Mouse (Mus musculus): ENCODE data around the gene Zbed4. TPM values are rescaled to one million over a fixed set of nuclear protein-coding genes. Genes with fewer than 3 reads are reported as not detected.
"Not testable (repeated sequence)": the region's sequence is repeated elsewhere in the genome, so short reads cannot be mapped to it uniquely, and the experiment has no call there.

The Zbed4 gene
- polyA plus RNA-seq, 1 experiment from 2014 or later = 25.0 TPM

DNA sequence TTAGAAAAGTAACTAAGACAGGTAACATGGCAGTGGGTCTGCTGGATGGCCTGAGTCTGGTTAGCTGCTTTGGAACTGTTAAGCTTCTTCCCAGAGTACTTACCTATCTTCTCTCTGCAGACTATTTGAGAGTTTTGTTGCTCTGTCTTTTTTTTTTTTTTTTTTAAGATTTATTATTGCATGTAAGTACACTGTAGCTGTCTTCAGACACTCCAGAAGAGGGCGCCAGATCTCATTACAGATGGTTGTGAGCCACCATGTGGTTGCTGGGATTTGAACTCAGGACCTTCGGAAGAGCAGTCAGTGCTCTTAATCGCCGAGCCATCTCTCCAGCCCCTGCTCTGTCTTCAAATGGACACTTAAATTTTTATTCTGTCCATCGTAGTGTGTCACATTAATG lies 23.2 kb downstream of the Zbed4 start:
- not testable (repeated sequence) for H3K4me3 ChIP-seq (ENCODE audit: low read depth, low read length); H3K9ac ChIP-seq (ENCODE audit: low read length); H3K27ac ChIP-seq (ENCODE audit: low read depth, low read length); H3K27me3 ChIP-seq (replicated peaks; ENCODE audit: control insufficient read depth, insufficient read depth, low read length); H3K4me1 ChIP-seq (ENCODE audit: control insufficient read depth, insufficient read depth, low read length); DNase-seq (ENCODE audit: low spot score); ATAC-seq; H3K9me3 ChIP-seq (replicated peaks; ENCODE audit: control insufficient read depth, low read length); H3K4me2 ChIP-seq (ENCODE audit: low read length)
- H3K36me3 ChIP-seq (ENCODE audit: control insufficient read depth, insufficient read depth, low read length) = peaks cover 51% of the 10 kb centered on the region
- 85% methylated on average over 5 of the region's 5 CpGs for WGBS

DNA sequence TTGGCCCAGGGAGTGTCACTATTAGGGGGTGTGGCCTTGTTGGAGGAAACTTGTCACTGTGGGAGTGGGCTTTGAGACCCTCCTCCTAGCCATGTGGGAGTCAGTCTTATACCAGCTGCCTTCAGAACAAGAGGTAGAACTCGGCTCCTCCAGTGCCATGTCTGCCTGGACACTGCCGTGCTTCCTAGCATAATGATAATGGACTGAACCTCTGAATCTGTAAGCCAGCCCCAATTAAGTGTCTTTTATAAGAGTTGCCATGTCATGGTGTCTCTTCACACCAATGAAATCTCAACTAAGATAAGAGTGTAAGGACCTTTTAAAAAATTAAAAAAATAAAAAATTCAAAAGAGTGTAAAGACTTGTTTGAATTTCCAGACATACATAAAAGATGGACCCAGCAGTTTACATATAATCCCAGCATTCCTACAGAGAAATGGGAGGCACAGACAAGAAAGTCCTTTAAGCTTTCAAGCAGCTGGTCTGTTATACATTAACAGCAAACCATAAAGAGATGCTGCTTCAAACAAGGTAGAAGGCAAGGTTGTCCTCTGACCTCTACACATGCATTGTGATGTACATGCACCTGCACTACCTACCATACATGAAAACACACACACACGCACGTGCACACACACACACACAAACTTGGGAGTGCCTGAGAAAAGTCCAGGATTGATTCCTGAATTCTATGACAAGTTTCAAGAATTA lies 40.8 kb downstream of the Zbed4 start:
- DNase-seq (ENCODE audit: low spot score) (no peak), ATAC-seq (no peak)
- 81% methylated on average over 4 of the region's 4 CpGs for WGBS
- Histone ChIP-seq H3K27me3 (replicated peaks; ENCODE audit: control insufficient read depth, insufficient read depth, low read length) (no peaks in the 10 kb centered on the region), H3K9me3 (replicated peaks; ENCODE audit: control insufficient read depth, low read length) (no peaks in the 10 kb centered on the region), H3K4me2 (ENCODE audit: low read length) (no peak overlapping the region), H3K9ac (ENCODE audit: low read length) (no peak overlapping the region), H3K36me3 (ENCODE audit: control insufficient read depth, insufficient read depth, low read length) (0 out of 2 replicates have a peak, but pooled peaks cover 3% of the 10 kb centered on the region), H3K4me1 (ENCODE audit: control insufficient read depth, insufficient read depth, low read length) (no peaks in the 10 kb centered on the region), H3K27ac (ENCODE audit: low read depth, low read length) (no peak overlapping the region), H3K4me3 (ENCODE audit: low read depth, low read length) (no peak overlapping the region)

DNA sequence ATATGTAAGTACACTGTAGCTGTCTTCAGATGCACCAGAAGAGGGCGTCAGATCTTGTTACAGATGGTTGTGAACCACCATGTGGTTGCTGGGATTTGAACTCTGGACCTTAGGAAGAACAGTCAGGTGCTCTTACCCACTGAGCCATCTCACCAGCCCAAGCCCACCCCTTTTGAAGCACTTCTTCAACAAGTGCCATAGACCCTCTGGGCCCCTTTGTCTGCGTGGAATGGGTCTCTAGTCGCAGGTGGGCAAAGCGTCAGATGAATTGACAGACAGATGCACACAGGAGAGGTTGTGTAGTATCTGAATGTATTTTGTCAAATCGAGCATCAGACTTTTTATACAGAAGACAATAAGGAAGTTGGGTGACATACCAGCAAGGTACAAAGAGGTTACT lies 43.3 kb downstream of the Zbed4 start:
- H3K9me3 ChIP-seq (replicated peaks; ENCODE audit: control insufficient read depth, low read length); ATAC-seq; H3K4me3 ChIP-seq (ENCODE audit: low read depth, low read length); H3K4me2 ChIP-seq (ENCODE audit: low read length); H3K36me3 ChIP-seq (ENCODE audit: control insufficient read depth, insufficient read depth, low read length); DNase-seq (ENCODE audit: low spot score); H3K27ac ChIP-seq (ENCODE audit: low read depth, low read length); H3K4me1 ChIP-seq (ENCODE audit: control insufficient read depth, insufficient read depth, low read length); H3K27me3 ChIP-seq (replicated peaks; ENCODE audit: control insufficient read depth, insufficient read depth, low read length); H3K9ac ChIP-seq (ENCODE audit: low read length): not testable (repeated sequence)
- 90% methylated on average over 4 of the region's 5 CpGs for WGBS

DNA sequence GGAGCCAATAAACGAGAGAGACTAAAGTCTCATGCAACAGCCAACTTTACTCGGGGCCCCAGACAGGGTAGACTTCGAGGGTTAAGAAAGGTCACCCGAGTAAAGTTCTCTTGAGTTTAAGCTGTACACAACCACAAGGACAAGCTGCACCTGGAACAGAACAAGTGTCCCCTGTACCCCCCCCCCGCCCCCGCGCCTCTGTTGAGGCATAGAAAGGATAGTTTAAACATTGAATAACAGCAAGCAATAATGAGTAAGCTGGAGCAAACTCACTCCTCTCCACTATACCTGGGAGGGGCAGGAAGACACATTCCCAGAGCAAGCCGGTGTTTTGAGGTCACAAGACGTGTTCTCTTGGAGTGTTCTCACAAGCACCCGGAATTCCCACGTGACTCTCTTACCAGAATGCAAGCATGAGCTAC lies 48.5 kb downstream of the Zbed4 start:
- H3K27me3 ChIP-seq (replicated peaks; ENCODE audit: control insufficient read depth, insufficient read depth, low read length) = no peaks in the 10 kb centered on the region
- no peak overlapping the region for H3K4me2 ChIP-seq (ENCODE audit: low read length)
- no peak for ATAC-seq
- no peak overlapping the region for H3K27ac ChIP-seq (ENCODE audit: low read depth, low read length)
- no peak for DNase-seq (ENCODE audit: low spot score)
- H3K9ac ChIP-seq (ENCODE audit: low read length) = no peak overlapping the region
- 85% methylated on average over 11 of the region's 11 CpGs for WGBS
- peaks cover 10% of the 10 kb centered on the region for H3K36me3 ChIP-seq (ENCODE audit: control insufficient read depth, insufficient read depth, low read length)
- H3K4me3 ChIP-seq (ENCODE audit: low read depth, low read length) = no peak overlapping the region
- no peaks in the 10 kb centered on the region for H3K4me1 ChIP-seq (ENCODE audit: control insufficient read depth, insufficient read depth, low read length)
- H3K9me3 ChIP-seq (replicated peaks; ENCODE audit: control insufficient read depth, low read length) = no peaks in the 10 kb centered on the region

DNA sequence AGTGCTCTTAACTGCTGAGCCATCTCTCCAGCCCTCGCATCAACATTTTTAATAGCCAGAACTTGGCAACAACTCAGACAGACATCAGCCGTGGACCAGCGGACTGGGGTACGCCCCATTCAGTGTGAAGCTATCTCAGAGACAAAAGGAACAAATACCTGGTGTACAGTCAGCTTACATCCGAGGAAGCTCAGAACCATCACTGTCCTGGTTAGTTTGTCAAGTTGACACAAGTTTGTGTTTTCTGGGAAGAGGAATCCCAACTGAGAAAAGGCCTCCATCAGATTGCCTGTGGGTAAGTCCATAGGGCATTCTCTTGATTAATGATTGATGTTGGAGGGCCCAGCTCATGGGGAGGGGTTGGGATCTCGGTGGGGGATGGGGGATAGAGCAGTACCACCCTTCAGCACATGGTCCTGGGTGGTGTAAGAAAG lies 49.5 kb downstream of the Zbed4 start:
- no peak for ATAC-seq
- DNase-seq (ENCODE audit: low spot score) = no peak

DNA sequence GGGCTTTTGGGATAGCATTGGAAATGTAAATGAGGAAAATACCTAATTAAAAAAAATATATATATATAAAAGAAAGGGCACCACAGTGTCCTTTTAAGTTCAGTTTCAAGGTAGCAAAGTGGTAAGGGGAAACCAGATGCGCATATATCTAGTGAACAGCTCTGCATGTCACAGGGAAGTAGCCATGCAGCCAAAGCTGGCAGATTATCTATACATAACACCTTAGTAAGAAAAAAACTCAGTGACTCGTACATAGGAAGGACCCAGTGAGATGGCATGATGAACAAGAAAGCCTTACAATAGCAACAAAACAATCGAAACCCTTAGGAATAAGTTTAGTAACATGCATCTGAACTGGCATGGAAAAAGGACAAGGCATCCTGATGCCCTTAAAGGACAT lies 50.4 kb downstream of the Zbed4 start:
- no peaks in the 10 kb centered on the region for H3K9me3 ChIP-seq (replicated peaks; ENCODE audit: control insufficient read depth, low read length)
- H3K4me3 ChIP-seq (ENCODE audit: low read depth, low read length) = no peak overlapping the region
- ATAC-seq (no peak), DNase-seq (ENCODE audit: low spot score) (no peak)
- peaks cover 27% of the 10 kb centered on the region for H3K36me3 ChIP-seq (ENCODE audit: control insufficient read depth, insufficient read depth, low read length)
- H3K4me2 ChIP-seq (ENCODE audit: low read length) = no peak overlapping the region
- no peaks in the 10 kb centered on the region for H3K4me1 ChIP-seq (ENCODE audit: control insufficient read depth, insufficient read depth, low read length)
- H3K27ac ChIP-seq (ENCODE audit: low read depth, low read length) = no peak overlapping the region
- H3K27me3 ChIP-seq (replicated peaks; ENCODE audit: control insufficient read depth, insufficient read depth, low read length) = no peaks in the 10 kb centered on the region
- 87% methylated on average over 3 of the region's 3 CpGs for WGBS
- H3K9ac ChIP-seq (ENCODE audit: low read length) = no peak overlapping the region

More for the DNA sequence above, 49.5 kb downstream of the Zbed4 start:
- H3K9ac ChIP-seq (ENCODE audit: low read length) = no peak overlapping the region
- no peaks in the 10 kb centered on the region for H3K27me3 ChIP-seq (replicated peaks; ENCODE audit: control insufficient read depth, insufficient read depth, low read length)
- no peak overlapping the region for H3K27ac ChIP-seq (ENCODE audit: low read depth, low read length)
- no peaks in the 10 kb centered on the region for H3K4me1 ChIP-seq (ENCODE audit: control insufficient read depth, insufficient read depth, low read length)
- H3K4me2 ChIP-seq (ENCODE audit: low read length) = no peak overlapping the region
- H3K4me3 ChIP-seq (ENCODE audit: low read depth, low read length) = no peak overlapping the region
- peaks cover 20% of the 10 kb centered on the region for H3K36me3 ChIP-seq (ENCODE audit: control insufficient read depth, insufficient read depth, low read length)
- no peaks in the 10 kb centered on the region for H3K9me3 ChIP-seq (replicated peaks; ENCODE audit: control insufficient read depth, low read length)
- WGBS = 77% methylated on average over 6 of the region's 6 CpGs

DNA sequence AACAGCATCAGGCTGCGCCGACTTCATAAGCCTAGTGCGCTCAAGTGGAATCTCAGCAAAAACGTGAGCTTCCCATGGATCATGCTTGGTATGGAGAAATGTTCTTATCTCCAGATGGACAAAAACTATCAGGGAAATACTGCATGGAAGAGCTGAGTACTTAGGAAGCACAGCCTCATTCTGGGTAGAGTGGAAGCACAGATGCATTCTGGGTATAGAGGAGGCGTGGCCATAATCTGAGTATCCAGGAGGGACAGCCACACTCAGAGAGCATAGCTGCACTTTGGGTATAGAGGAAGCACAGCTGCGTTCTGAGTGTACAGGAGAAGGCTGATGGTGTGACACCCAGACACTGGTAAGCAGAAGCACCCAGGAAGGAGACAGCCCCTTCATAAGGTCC lies 50.9 kb downstream of the Zbed4 start:
- no peak for DNase-seq (ENCODE audit: low spot score)
- ATAC-seq = no peak
- Histone ChIP-seq H3K27ac (ENCODE audit: low read depth, low read length) (no peak overlapping the region), H3K4me2 (ENCODE audit: low read length) (no peak overlapping the region), H3K9ac (ENCODE audit: low read length) (no peak overlapping the region), H3K27me3 (replicated peaks; ENCODE audit: control insufficient read depth, insufficient read depth, low read length) (no peaks in the 10 kb centered on the region), H3K9me3 (replicated peaks; ENCODE audit: control insufficient read depth, low read length) (no peaks in the 10 kb centered on the region), H3K4me3 (ENCODE audit: low read depth, low read length) (no peak overlapping the region), H3K36me3 (ENCODE audit: control insufficient read depth, insufficient read depth, low read length) (peaks cover 30% of the 10 kb centered on the region), H3K4me1 (ENCODE audit: control insufficient read depth, insufficient read depth, low read length) (no peaks in the 10 kb centered on the region)
- 87% methylated on average over 6 of the region's 6 CpGs for WGBS

DNA sequence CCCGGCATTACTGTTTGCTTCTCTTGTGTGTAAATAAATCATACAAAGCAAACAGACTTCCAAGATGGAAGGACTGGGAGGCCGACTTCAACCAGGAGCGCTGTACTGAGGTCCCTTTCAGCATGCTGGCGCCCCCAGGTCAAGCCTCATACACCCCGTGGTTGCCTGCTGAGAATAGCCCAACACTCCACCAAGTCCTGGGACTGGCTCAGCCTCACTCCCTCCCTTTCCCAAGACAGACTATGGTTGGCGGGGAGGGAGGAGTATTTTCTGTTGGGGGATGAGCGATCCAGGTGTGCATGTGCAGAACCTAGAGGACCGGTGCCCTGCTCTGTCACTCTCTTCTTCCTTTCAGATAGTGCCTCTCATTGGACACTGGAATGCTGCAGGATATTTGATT lies 56.7 kb downstream of the Zbed4 start:
- no peak overlapping the region for H3K4me3 ChIP-seq (ENCODE audit: low read depth, low read length)

DNA sequence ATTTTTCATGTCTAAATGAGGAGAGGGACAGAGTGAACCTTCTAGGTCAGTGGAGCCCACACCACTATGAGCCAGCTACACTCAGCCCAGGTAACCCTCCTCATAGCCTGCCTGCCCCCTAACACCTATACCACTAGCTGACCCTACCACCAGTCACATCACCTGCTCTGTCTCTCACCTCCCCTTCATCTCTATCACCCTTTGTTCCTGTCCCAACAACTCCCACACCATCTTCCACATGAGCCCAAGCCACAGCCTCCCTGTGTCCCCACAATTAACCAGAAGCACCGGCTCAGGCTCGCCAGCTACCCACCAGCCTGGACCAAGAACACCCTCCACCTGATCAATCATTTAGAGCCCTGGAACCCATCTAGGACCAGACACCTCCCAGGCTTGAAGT lies 58.9 kb downstream of the Zbed4 start:
- H3K9me3 ChIP-seq (replicated peaks; ENCODE audit: control insufficient read depth, low read length) = no peaks in the 10 kb centered on the region
- no peak overlapping the region for H3K4me3 ChIP-seq (ENCODE audit: low read depth, low read length)
- no peaks in the 10 kb centered on the region for H3K4me1 ChIP-seq (ENCODE audit: control insufficient read depth, insufficient read depth, low read length)
- 85% methylated on average over 2 of the region's 2 CpGs for whole genome bisulfite sequencing
- H3K36me3 ChIP-seq (ENCODE audit: control insufficient read depth, insufficient read depth, low read length) = peaks cover 72% of the 10 kb centered on the region
- ATAC-seq = no peak
- H3K4me2 ChIP-seq (ENCODE audit: low read length) = no peak overlapping the region
- H3K27me3 ChIP-seq (replicated peaks; ENCODE audit: control insufficient read depth, insufficient read depth, low read length) = no peaks in the 10 kb centered on the region
- no peak overlapping the region for H3K27ac ChIP-seq (ENCODE audit: low read depth, low read length)
- DNase-seq (ENCODE audit: low spot score) = no peak
- no peak overlapping the region for H3K9ac ChIP-seq (ENCODE audit: low read length)

More for the DNA sequence above, 56.7 kb downstream of the Zbed4 start:
- Histone ChIP-seq H3K36me3 (ENCODE audit: control insufficient read depth, insufficient read depth, low read length) (peaks cover 65% of the 10 kb centered on the region), H3K4me1 (ENCODE audit: control insufficient read depth, insufficient read depth, low read length) (no peaks in the 10 kb centered on the region), H3K27ac (ENCODE audit: low read depth, low read length) (no peak overlapping the region), H3K9me3 (replicated peaks; ENCODE audit: control insufficient read depth, low read length) (no peaks in the 10 kb centered on the region), H3K27me3 (replicated peaks; ENCODE audit: control insufficient read depth, insufficient read depth, low read length) (no peaks in the 10 kb centered on the region), H3K9ac (ENCODE audit: low read length) (no peak overlapping the region), H3K4me2 (ENCODE audit: low read length) (no peak overlapping the region)
- no peak for DNase-seq (ENCODE audit: low spot score)
- 85% methylated on average over 8 of the region's 8 CpGs for WGBS
- ATAC-seq = no peak

Measured in forebrain, embryonic 14.5 days (tissue).